Mouse (Mus musculus) E14TG2a.4 (cell line): ENCODE measurements around the gene Chid1.
A peak's percentile ranks its signal among the peaks of the same experiment; 100 is the strongest.

Experiments
- H3K27me3 ChIP-seq: 2 replicates; pipeline ENCODE4 v1.6.1; 2014; ENCODE audit warnings: low read length, control low read depth; ENCODE audit not compliant: insufficient read depth
- H3K36me3 ChIP-seq: 2 replicates; pipeline ENCODE4 v1.6.1; 2014; ENCODE audit warnings: low read length, control low read depth; ENCODE audit not compliant: insufficient read depth
- H3K4me1 ChIP-seq: replicated peaks from 2 replicates; pipeline ENCODE4 v1.6.1; 2014; ENCODE audit warnings: low read depth, low read length, control low read depth
- H3K4me3 ChIP-seq: replicated peaks from 2 replicates; pipeline ENCODE4 v1.5.1; 2014; ENCODE audit warnings: mild to moderate bottlenecking, low read length
- H3K9me3 ChIP-seq: 2 replicates; pipeline ENCODE4 v1.6.1; 2014; ENCODE audit warnings: low read length, control low read depth
- CTCF ChIP-seq: conservative IDR thresholded peaks from 2 replicates; pipeline ENCODE4 v1.5.1; 2014; ENCODE audit warnings: low read length
- NANOG ChIP-seq: IDR thresholded peaks from 2 replicates; pipeline ENCODE4 v1.6.1; 2014; ENCODE audit warnings: borderline replicate concordance, low read length, mixed read lengths
- POU5F1 ChIP-seq: IDR thresholded peaks from 2 replicates; pipeline ENCODE4 v1.6.1; 2014; ENCODE audit warnings: low read length, borderline replicate concordance

The Chid1 gene

GRCm38 (mm10) chr7:141492738-141493137 is 46.9 kb downstream of the Chid1 start:
- Histone ChIP-seq H3K27me3 (no peaks in the 10 kb centered on the region), H3K4me3 (no peak overlapping the region), H3K9me3 (no peaks in the 10 kb centered on the region), H3K4me1 (no peaks in the 10 kb centered on the region), H3K36me3 (peaks cover 89% of the 10 kb centered on the region)
- TF ChIP-seq NANOG (no peak), POU5F1 (no peak), CTCF (no peak)

GRCm38 (mm10) chr7:141491151-141491550 is 48.5 kb downstream of the Chid1 start:
- H3K27me3 ChIP-seq = no peaks in the 10 kb centered on the region
- no peaks in the 10 kb centered on the region for H3K4me1 ChIP-seq
- TF ChIP-seq CTCF (peak; percentile 34; the same call in 1 of the 2 replicates), NANOG (no peak)
- H3K9me3 ChIP-seq = no peaks in the 10 kb centered on the region
- no peak overlapping the region for H3K4me3 ChIP-seq
- H3K36me3 ChIP-seq = peaks cover 93% of the 10 kb centered on the region

DNA sequence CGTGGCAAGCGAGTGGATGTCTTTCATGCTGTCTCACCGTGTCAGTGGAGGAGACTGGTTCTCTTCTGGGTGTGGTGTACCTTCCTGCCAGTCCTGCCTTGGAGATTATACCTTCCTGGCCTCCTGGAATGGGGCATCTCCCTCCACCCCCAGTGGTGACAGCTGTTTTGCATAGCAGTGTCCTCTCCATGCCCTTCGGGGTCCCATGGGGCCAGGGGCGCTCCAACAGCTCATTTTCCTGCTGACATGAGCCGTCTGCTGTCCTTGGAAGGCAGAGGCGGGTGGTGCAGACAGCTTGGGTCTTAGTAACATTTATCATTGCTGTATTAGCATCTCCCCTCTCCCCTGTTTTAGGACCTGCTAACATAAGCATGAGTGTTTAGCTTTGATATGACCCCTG is 52.5 kb downstream of the Chid1 start:
- Histone ChIP-seq H3K9me3 (no peaks in the 10 kb centered on the region), H3K36me3 (peaks cover 76% of the 10 kb centered on the region), H3K27me3 (peaks cover 26% of the 10 kb centered on the region), H3K4me3 (no peak overlapping the region), H3K4me1 (peaks cover 14% of the 10 kb centered on the region)
- TF ChIP-seq NANOG (no peak), POU5F1 (no peak), CTCF (no peak)

- no peak overlapping the region for H3K4me3 ChIP-seq
- TF ChIP-seq NANOG (no peak), CTCF (no peak), POU5F1 (no peak)
- peaks cover 32% of the 10 kb centered on the region for H3K27me3 ChIP-seq
- H3K9me3 ChIP-seq = no peaks in the 10 kb centered on the region
- peaks cover 19% of the 10 kb centered on the region for H3K4me1 ChIP-seq
- peaks cover 67% of the 10 kb centered on the region for H3K36me3 ChIP-seq
These were observed 53.4 kb downstream of the Chid1 start for GRCm38 (mm10) chr7:141486239-141486638.

DNA sequence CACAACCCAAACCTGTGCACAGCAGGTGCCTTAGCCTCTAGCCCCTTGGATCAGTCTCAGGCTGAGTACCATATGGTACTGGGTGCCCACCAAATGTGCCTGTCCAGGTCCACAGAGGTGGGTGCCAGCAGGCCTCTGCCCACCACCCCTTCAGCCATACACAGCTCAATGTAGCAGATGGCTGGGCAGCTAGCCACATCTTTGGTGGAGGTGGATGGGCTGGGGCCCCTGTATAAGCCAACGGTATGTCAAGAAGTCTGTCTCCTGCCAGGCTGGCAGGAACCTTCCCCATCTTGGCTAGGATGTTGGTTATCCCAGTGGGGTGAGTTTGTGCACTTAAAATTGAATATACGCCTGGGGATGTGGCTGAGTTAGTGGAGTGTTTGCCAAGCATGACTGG is 54.1 kb downstream of the Chid1 start:
- no peak overlapping the region for H3K4me3 ChIP-seq
- no peak for TF ChIP-seq CTCF
- TF ChIP-seq POU5F1 = no peak
- no peak for TF ChIP-seq NANOG
- H3K27me3 ChIP-seq = peaks cover 36% of the 10 kb centered on the region
- H3K9me3 ChIP-seq = no peaks in the 10 kb centered on the region
- H3K4me1 ChIP-seq = peaks cover 25% of the 10 kb centered on the region
- peaks cover 61% of the 10 kb centered on the region for H3K36me3 ChIP-seq

DNA sequence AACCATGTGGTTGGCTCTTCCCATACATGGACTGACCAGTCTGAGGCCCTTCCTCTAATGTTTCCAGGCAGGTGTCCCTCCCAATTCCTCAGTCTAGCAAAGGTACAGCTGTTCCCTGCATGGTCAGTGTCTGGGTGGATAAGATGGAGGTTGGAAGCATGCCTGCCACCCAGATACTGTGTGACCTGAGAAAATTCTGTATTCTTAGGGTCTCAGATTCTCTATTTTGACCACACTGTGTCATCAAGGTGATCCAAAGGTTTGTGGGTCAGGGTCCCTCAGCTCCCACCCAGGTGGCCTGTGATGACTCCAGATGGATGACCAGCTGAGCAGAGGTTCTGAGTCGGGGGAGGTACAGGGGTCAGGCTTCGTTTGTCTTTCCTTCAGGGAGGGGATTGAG is 54.5 kb downstream of the Chid1 start:
- Histone ChIP-seq H3K36me3 (peaks cover 57% of the 10 kb centered on the region), H3K4me1 (peaks cover 28% of the 10 kb centered on the region), H3K9me3 (no peaks in the 10 kb centered on the region), H3K27me3 (peaks cover 40% of the 10 kb centered on the region), H3K4me3 (no peak overlapping the region)
- TF ChIP-seq POU5F1 = no peak
- TF ChIP-seq CTCF = no peak
- no peak for TF ChIP-seq NANOG

- no peaks in the 10 kb centered on the region for H3K9me3 ChIP-seq
- H3K4me1 ChIP-seq = peaks cover 28% of the 10 kb centered on the region
- peaks cover 44% of the 10 kb centered on the region for H3K27me3 ChIP-seq
- no peak overlapping the region for H3K4me3 ChIP-seq
- TF ChIP-seq NANOG (no peak), POU5F1 (no peak), CTCF (no peak)
- peaks cover 49% of the 10 kb centered on the region for H3K36me3 ChIP-seq
These were observed 55.2 kb downstream of the Chid1 start for GRCm38 (mm10) chr7:141484186-141485120.

- peak overlapping the region; percentile 90 for H3K4me3 ChIP-seq
- H3K27me3 ChIP-seq = peaks cover 44% of the 10 kb centered on the region
- H3K4me1 ChIP-seq = peaks cover 32% of the 10 kb centered on the region
- H3K36me3 ChIP-seq = peaks cover 43% of the 10 kb centered on the region
- no peaks in the 10 kb centered on the region for H3K9me3 ChIP-seq
- TF ChIP-seq POU5F1 (no peak), CTCF (no peak), NANOG (no peak)
These were observed 56.5 kb downstream of the Chid1 start for GRCm38 (mm10) chr7:141483114-141483653.
